Comparison of ENCODE assay signal across 26 mouse cellular contexts in the genomic region with DNA sequence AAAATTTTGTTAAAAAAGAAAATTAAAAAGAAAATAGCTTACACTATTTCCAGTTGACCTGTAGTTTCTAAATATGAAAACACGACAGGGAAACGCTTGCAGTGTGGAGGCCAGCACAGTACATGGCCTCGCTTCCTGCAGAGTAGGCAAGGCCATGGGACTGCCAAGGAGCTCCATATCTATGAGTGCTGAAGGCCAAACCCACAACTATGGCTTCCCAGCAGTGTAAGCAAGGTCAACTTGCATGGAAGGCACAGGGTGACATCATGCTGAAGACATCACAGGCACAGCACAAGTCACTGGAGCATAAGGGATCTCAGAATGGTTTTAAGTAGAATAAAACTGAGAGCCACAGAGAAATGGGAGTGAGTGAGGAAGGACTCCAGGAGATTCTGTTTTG. TPM values are rescaled to one million over a fixed set of nuclear protein-coding genes. Genes with fewer than 3 reads are reported as not detected.
DNase-seq lines count a peak whose midpoint lies in the region; ATAC-seq lines count a peak whose summit lies in the region.
"Had no signal": no experiment of that assay in that cellular context is flagged by ENCODE, and none has a peak within 500 bp of the region (broad histone marks: within the 10 kb centered on the region; RNA-seq: fewer than 3 reads in every experiment).

No protein-coding gene starts in this region.

- no peaks in the 10 kb centered on the region for H3K4me1 ChIP-seq in forebrain, embryonic 14.5 days (ENCODE audit: control insufficient read depth, insufficient read depth, low read length)
- H3K4me1 ChIP-seq: embryonic facial prominence, embryonic 15.5 days; forebrain, embryonic 15.5 days; heart, embryonic 15.5 days; hindbrain, embryonic 13.5 days had no signal

- H3K36me3 ChIP-seq in forebrain, embryonic 14.5 days (ENCODE audit: control insufficient read depth, insufficient read depth, low read length) = peaks cover 5% of the 10 kb centered on the region; the same call in 1 of the 2 replicates
- H3K36me3 ChIP-seq: embryonic facial prominence, embryonic 15.5 days; forebrain, embryonic 10.5 days; heart, embryonic 15.5 days had no signal

- H3K4me2 ChIP-seq in forebrain, embryonic 14.5 days (ENCODE audit: low read length) = no peak overlapping the region
- H3K4me2 ChIP-seq: embryonic facial prominence, embryonic 15.5 days; forebrain, embryonic 15.5 days; heart, embryonic 11.5 days; heart, embryonic 15.5 days; hindbrain, embryonic 13.5 days had no signal

- 93% methylated on average over 3 of the region's 3 CpGs for WGBS in forebrain, embryonic 14.5 days

- no peaks in the 10 kb centered on the region for H3K27me3 ChIP-seq in forebrain, embryonic 14.5 days (replicated peaks; ENCODE audit: control insufficient read depth, insufficient read depth, low read length)
- H3K27me3 ChIP-seq: embryonic facial prominence, embryonic 15.5 days; forebrain, embryonic 15.5 days; heart, embryonic 15.5 days; hindbrain, embryonic 13.5 days; Patski had no signal

- no peak overlapping the region for H3K4me3 ChIP-seq in forebrain, embryonic 14.5 days (ENCODE audit: low read depth, low read length)
- H3K4me3 ChIP-seq: embryonic facial prominence, embryonic 15.5 days; erythroblast, embryonic 14.5 days; forebrain, embryonic 10.5 days; forebrain, embryonic 15.5 days; heart, embryonic 15.5 days; hindbrain, embryonic 13.5 days had no signal

- no peak overlapping the region for H3K9ac ChIP-seq in forebrain, embryonic 14.5 days (ENCODE audit: low read length)
- H3K9ac ChIP-seq: embryonic facial prominence, embryonic 15.5 days; forebrain, embryonic 15.5 days; heart, embryonic 15.5 days; hindbrain, embryonic 13.5 days had no signal

- peak; percentile 68 for DNase-seq in heart, adult 11 months
- DNase-seq in heart, adult 9 months (ENCODE audit: low spot score in 2 of 2) = no peak
- peak; percentile 44 for DNase-seq in ovary, postnatal 36 days (ENCODE audit: low spot score)
- no peak for DNase-seq in ovary, postnatal 10 days (ENCODE audit: low spot score)
- peak; percentile 80 for DNase-seq in adrenal gland, adult 8-10 months
- peak; percentile 66 to 69 for DNase-seq in adrenal gland, postnatal 36 days
- DNase-seq in forebrain, embryonic 14.5 days (ENCODE audit: low spot score) = no peak
- DNase-seq in cerebellum, postnatal 10 days = no peak
- DNase-seq: cerebellum, adult 11-12 months; cerebellum, adult 9-11 months; embryo, embryonic 11 days; gastrocnemius, postnatal 36 days; heart, postnatal 14 days had no signal

- ATAC-seq in forebrain, embryonic 14.5 days = no peak
- ATAC-seq: activated CD4-positive, CD25-positive, alpha-beta regulatory T cell, adult 4 months; forebrain, embryonic 15.5 days; hindbrain, postnatal 0 days; Patski had no signal

- no peak overlapping the region for H3K27ac ChIP-seq in forebrain, embryonic 14.5 days (ENCODE audit: low read depth, low read length)
- H3K27ac ChIP-seq: embryonic facial prominence, embryonic 15.5 days; forebrain, embryonic 10.5 days; forebrain, embryonic 15.5 days; heart, embryonic 15.5 days; hindbrain, embryonic 13.5 days; hindbrain, postnatal 0 days had no signal

- H3K9me3 ChIP-seq in forebrain, embryonic 14.5 days (replicated peaks; ENCODE audit: control insufficient read depth, low read length) = no peaks in the 10 kb centered on the region
- H3K9me3 ChIP-seq: embryonic facial prominence, embryonic 15.5 days; forebrain, embryonic 10.5 days; forebrain, embryonic 15.5 days; heart, embryonic 15.5 days; hindbrain, embryonic 13.5 days had no signal

RNA-seq across cellular contexts. Expression of gene Sertad4, which starts 40.5 kb away (rescaled TPM):
- total RNA-seq in adrenal gland, adult 8-10 months (2022) = 1 to 10 TPM; 5.3 to 9.9 (median 6.5) TPM
- total RNA-seq in adrenal gland, postnatal 36 days (2021) = 1 to 10 TPM; 2.8 to 9.5 TPM
- polyA plus RNA-seq in forebrain, embryonic 14.5 days (2014; fragmentation: Nextera tagmentation; extraction: Ambion mirVana) = 20.8 and 26.2 TPM in 2 replicates
- total RNA-seq: common myeloid progenitor, adult 5-6 weeks; hematopoietic stem cell, adult 5-6 weeks; MEL had no signal
- polyA plus RNA-seq: activated CD4-positive, CD25-positive, alpha-beta regulatory T cell, adult 4 months had no signal

Comparison
In these comparisons a context has a peak if more than half of its experiments do, and no peak if none do; other contexts are left out.
1. DNase-seq: peak in heart, adult 11 months (single experiment), ovary, postnatal 36 days (single experiment), adrenal gland, adult 8-10 months (single experiment) and adrenal gland, postnatal 36 days (2 of 2); none in heart, adult 9 months (0 of 2), ovary, postnatal 10 days (single experiment), forebrain, embryonic 14.5 days (single experiment) and cerebellum, postnatal 10 days (0 of 2).